Mouse (Mus musculus) cerebellum, postnatal 36 days (tissue): ENCODE measurements at regions not wholly inside any gene's neighbourhood (a gene's known extent, or its start where the extent isn't known, plus 50 kb on each side); places are given as distances from the start of the nearest gene placed in this dataset.

ENCODE experiments used
- DNase-seq, 2 experiments: peaks; one replicate each; pipeline ENCODE4 v3.0.0; 2021 to 2022; ENCODE audit warnings: mixed read lengths in 2 of 2

DNA sequence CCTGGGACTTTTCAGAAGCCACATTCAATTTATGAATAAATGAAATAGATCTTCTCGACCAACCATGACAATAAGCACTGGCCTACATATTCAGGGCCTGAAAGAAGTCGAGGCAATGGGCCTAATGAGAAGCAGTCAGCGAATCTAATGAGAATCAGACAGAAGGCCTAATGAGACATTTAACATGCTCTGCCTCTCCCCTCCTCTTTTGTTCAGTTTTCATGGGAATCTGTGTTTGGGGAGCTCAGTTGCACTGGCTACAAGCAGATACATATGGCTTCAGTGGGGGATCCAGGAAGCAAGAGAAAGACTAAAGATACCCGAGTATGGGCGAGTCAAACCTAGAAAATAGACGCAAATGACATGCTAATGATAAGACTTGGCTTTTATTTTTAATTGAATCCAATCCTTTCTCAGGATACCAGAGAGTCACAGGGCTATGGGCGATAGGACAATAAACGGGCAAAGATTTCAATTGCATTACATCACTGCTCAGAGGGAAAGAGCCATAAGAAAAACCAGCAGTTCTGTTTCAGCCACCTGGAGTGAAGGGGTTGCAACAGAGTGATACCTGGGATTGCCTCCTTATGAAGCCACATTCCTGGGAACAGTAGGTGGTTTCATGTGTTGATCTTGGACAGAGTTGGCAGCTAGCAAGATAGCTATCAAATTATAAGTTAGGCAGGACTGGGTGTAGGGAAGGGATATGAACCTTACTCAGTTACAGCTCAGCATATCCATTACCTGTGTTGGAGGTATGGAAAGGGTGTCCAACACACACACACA, 751.3 kb downstream of the Inhba start:
- no peak for DNase-seq

DNA sequence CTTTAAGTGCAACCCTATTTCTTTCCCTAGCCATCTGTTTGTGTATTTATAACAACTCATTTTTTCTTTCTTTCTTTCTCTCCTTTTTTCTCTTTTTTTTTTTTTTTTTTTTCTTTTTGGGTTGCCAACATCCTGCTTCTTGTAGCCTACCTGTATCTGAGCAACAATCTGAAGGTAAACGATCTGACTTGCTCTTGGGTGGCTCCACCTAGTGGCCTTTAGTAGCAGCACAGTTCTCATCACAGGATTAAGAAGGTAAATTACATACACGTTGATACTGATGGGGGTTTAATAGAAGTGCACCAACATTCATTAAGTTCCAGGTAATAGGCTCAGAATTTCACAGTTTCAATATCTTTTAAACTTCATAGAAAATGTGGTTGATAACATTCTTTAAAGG, 752.1 kb downstream of the Inhba start:
- peak; percentile 25 to 38 for DNase-seq

DNA sequence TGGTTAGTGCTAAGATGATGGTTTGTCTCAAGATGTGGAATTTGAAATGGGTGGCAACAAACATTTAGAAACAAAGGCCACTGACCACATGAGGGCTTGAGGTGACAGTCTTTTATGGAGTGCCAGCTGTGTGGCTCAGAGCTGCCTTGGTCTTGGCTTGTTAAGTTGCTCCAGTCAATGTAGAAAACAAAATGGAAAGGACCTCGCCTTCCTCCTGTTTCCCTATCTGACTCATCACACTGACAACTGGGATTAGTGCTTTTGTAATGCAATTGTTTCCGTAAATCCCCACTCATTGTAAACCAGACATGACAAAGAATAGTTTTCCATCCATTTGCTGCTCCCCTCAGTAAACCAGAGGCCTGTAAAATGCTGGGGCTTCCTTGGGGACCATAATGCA, 757.8 kb downstream of the Inhba start:
- DNase-seq = no peak

DNA sequence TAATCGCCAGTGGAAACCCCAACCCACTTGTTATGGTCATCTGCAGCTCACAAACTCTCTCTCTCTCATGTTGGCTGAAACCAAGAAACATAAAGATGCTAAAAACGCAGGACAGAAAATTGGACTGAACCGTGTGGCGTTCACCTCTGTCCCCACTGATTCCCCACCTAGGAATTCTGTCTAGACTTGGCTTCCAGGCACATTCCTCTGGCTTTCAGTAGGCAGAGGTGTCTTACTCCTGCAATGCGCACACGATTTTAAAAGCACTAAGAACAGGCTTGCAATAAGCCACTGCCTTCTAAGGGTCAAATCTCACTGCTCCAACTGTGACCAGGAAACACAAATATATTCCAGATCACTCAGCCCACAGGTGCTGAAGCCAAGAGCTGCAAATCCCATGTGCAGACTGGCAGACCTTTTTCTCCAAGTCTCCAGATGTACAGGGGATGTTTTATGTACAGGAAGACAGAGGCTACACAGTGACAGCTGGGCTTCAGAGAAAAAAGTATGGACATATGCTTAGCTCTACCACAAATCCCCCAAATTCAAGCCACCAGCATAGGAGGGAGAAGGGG, 758.3 kb downstream of the Inhba start:
- DNase-seq = no peak

DNA sequence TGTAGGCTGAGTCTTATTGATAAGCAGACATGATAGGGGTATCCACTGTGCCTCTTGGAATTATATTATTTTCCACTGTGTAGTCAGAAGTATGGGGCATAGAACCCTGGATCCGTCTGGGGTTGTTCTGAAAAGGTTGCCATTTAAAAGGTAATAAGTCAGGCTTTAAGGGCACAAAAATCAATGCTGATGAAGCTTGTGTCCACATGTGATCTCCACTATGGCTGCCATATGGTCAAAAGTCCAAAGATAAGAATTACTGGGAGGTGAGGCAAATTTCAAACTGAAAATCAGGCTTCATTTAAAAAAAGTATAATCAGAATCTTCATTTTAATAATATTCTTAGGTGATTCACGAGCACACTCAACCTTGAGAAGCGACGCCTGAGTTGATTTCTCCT, 760.2 kb downstream of the Inhba start:
- DNase-seq = no peak

GRCm38 (mm10) chr13:16805560-16805959, 793.9 kb downstream of the Inhba start:
- peak; percentile 5 to 23 for DNase-seq
